Mouse (Mus musculus) adrenal gland (tissue): ENCODE data around the gene Thrsp.
"Not testable (repeated sequence)": the region's sequence is repeated elsewhere in the genome, so short reads cannot be mapped to it uniquely, and the experiment has no call there.

Experiments
- intact Hi-C: fragments of 180-260 bp; cut with DNase I; formaldehyde crosslinking; loops from one replicate; pipeline ENCODE4 v1.15.1; 2025
- long read RNA-seq, 2 experiments: library from polyadenylated mRNA; unstranded; transcript quantifications; one replicate each; pipeline ENCODE4 v2.0.0; 2020; ENCODE audit warnings: borderline replicate concordance in 1 of 2; ENCODE audit not compliant: insufficient replicate concordance in 1 of 2

Gene Thrsp
- long read RNA-seq, experiment 1, transcript Thrsp-201 (2 exons, 1,277 nt): major isoform, 172 of 181 reads
- long read RNA-seq, experiment 1, partial matches to known transcripts: 3 of 181 reads
- long read RNA-seq, experiment 1, other reads (novel, unspliced or antisense): 4 of 181 reads
- long read RNA-seq, experiment 2, transcript Thrsp-201 (2 exons, 1,277 nt): major isoform, 81 of 83 reads
- long read RNA-seq, experiment 2, partial matches to known transcripts: 0 of 83 reads
- long read RNA-seq, experiment 2, other reads (novel, unspliced or antisense): 0 of 83 reads

DNA sequence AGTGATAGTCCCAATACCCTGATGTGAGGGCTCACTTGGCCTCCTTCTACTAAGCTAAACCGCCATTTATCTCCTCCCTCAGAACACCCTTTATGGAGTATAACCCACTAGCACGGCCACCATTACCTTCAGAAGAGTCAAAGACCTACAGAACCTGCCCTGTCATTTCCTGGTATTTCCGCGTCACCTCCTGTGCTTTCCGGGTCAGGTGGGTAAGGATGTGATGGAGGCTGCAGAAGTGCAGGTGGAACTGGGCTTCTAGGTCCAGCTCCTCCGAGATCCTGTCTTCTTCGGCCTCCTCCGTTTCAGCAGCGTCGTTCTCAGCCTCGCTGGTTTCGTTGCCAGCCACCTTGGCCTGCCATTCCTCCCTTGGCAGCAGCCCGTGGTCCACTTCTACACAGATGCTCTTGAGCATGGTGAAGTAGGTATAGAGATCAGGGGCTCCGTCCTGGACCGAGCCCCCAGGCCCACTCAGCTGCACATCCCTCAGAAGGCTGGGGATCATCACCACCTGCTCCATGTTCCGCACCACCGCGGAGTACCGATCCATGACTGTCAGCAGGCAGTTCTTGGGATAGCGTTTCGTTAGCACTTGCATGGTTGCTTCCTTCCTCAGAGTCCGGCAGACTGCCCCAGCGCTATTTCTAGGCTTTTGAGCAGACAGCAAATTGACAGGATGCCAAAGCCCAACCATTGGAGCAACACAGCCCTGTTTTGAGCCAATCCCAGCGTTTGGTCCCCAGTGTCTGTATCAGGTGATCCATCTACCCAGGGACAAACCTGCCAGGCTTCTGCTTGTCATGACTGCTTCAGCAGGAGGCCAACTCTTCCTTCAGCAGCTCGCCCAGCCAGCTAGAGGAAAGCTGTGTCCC lies at the start of gene Thrsp:
TSS of gene Thrsp (minus strand) at position 825 of the 872 bp plus-strand sequence.
- intact Hi-C loops: no loop called here

DNA sequence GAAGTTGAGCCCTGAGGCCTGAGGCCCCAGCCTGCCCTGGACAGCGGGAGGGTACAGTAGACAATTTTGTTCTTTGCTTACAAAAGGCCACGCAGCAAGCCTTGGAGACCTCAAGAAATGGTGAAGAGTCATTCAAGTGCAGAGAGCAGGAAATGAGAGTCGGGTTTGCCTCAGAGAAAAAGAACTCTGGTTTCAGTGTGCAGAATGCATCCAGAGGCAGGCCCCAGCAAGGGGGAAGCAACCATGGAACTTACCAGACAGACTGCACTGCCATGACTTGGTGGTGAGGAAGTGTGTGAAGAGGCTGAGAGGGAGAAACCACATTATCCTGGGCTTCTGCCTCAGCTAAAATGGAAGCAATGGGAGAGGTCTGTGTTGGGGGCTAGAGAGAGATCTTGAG lies 38.0 kb upstream of the Thrsp start:
- intact Hi-C loops: no loop called here

DNA sequence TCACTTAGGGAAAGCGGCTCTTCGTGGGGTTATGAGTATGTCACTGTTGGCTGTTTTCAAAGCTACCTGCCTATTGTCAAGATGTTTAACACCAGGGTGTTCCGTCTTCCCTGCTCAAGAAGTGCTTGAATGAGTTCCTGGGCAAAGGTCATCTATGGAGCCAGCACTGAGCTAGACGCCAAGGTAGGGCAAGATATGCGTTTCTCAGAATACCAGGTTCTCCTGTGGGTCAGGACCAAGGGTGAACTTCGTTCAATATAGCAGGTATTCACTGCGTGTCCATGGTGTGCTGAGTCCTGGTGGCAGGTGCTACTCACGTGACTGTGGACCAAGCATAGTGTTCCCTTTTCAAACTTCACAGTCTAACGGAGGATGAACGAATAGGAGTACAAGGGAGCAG lies 37.3 kb upstream of the Thrsp start:
- intact Hi-C loops: no loop called here

DNA sequence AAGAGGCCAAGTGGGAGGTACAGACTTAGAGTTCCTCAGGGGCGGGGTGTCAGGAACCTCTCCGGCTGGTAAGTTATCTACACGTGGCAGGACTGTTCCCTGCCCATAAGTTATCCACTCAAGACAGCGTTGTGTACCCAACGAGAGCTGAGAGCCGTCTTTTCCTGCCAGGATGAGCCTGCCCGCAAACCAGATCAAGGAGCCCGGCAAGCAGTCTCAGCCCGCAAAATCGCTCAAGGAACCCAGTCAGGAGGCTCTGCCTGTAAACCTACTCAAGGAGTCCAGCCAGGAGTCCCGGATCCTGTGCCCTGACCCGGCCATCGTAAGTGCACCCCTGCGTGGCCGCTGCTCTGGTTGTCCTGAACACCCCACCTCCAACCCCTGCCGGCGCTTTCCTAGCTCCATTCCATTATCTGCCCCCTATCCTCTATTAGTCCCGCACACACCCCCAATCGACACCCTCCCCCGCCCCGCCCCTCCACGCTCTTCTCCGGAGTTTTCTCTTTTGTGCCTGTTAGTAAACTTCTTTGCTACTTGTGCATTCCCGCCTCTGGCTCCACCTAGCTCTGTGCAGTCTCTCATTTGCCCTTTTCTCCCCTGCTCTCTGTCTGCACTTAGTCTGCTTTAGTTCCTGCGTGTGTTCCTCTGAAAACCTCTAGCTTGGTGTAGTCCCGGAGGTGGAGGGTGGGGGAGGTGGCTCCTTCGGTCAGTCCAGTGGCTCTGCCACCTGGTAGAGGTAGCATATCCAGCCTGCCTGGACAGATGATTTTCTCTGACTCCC lies 35.8 kb upstream of the Thrsp start:
- intact Hi-C loops: no loop called here

DNA sequence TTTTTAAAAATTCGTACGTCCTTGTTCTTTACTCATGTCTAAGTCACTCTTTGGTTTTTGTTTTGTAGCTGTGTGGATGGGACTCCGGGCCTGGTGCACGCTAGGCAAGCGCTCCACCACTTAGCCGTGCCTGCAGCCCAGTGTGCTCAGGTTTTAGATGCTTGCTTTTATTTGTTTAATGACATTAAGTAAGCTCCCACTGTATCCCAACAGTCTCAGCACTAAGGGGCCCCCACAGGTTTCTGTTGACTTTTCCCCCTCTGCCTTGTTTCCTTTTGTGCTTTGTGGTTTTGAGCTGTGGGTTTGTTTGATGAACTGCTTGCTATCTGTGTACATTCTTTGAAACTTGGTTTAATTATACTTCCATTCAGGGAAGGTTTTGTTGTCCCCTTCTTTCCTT lies 34.7 kb upstream of the Thrsp start:
- intact Hi-C loops: no loop called here

DNA sequence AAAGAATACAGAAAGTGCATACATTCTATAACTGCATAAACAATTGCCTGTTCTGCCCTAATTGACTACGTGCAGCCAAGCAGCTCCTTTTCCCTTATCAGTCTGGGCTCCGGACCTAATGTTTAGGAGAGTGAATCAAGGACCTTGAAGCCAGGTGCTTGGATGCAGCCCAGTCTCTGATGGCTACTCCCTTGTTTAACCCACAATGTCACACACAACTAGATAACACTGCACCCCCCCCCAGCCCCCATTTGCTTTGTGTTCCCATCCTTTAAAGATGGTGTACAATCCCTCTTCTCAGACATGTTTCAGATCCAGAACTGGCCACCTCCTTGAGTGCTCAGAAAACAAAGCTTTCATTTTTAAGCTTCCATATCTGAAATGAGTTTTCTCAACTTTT lies 33.5 kb upstream of the Thrsp start, which contains the start of gene Kctd14:
TSS of gene Kctd14 (plus strand) at position 301 of the 400 bp plus-strand sequence.
- intact Hi-C loops: not testable (repeated sequence)

DNA sequence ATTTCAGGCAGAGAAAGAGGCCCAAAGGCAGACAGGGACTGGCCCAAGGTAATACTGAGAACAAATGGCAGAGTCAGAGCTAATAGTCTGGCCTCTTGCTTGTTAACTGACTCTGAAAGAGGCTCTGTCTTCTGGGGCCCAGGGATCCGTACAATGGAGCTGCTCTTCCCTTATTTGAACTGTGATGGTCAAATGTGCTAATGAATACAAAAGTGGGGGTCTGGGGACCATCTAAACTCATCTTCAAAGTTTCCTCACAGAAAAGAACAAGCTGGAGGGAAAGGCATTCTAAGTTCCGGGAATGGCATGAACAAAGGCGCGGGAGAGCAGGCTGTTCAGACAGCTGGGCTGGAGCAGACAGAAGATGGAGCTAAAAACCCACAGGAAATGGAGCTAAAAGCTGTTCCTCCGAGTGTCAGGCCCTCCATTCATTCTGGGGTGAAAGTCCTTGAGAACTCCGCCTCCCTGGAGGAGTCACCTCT lies 29.6 kb upstream of the Thrsp start:
- intact Hi-C loops: no loop called here

DNA sequence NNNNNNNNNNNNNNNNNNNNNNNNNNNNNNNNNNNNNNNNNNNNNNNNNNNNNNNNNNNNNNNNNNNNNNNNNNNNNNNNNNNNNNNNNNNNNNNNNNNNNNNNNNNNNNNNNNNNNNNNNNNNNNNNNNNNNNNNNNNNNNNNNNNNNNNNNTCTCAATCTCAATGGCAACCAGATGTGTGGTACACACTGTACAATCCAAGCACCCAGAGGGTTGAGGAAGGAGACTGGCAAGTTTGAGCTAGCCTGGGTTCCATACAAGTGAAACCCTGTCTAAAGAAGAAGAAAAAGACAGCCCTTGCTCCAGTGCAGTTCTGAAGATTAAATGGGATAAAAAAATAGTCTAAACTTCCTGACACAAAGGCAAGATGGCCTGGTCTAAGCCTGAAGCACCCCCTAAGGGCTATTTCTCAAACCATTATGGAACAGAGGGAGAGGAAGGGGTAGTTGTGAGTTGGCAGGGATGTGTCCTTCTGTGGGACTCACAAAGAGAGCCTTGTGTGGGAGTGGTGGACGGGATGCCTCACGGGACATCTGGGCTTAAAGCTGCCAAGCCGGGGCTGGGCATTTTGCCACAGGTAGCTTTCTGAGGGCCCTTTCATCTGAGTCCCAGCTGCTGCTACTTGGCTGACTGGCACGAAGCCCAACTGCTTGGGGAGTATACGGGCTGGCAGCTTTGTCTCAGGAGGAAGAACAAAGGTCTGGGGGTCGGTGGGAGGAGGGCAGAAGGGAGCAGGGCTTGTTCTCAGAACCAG lies 28.8 kb upstream of the Thrsp start:
- intact Hi-C loops: no loop called here

DNA sequence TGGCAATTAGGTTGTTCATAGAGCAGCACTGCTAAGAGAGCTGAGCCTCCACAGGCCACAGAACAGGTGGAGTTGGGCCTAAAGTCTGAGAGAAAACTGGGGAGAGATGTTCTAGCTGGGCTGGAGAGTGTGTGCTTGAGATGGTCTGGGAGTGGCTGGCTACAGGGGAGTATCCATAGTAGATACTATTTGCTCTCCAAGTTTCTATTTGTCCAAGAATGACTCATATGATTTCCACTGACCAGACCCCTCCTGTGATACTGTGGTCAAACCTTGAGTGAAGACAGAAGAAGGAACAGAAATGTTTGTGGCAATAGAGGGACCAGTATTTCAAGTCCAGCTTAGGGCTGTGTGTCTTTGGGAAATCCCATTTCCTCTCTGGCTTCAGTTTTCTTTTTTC lies 21.5 kb upstream of the Thrsp start:
- intact Hi-C loops: no loop called here

DNA sequence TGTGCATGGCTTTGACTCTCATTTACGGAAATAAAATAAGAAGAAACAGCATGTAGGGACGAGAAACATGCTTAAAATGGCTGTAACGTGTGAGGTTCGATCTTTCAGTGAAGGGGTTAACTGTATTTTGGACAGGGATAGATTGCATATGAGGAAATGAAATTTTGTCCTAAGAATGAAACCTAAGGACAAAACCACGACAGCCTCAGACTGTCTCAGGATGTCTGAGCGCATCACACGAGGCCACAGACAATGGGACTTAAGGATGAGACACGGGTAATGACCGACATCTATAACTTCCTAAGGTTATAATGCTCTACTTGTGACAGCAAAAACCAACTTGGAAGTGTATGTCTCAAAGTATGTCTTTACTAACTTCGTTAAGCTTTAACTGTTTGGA lies 17.0 kb upstream of the Thrsp start:
- intact Hi-C loops: no loop called here

DNA sequence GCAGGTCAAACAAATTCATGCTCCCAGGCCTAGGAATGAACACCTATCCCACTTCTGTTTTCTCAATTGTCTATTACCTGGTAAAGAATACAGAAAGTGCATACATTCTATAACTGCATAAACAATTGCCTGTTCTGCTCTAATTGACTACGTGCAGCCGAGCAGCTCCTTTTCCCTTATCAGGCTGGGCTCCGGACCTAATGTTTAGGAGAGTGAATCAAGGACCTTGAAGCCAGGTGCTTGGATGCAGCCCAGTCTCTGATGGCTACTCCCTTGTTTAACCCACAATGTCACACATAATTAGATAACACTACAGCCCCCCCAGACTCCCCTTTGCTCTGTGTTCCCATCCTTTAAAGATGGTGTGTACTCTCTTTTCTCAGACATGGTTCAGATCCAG lies 16.0 kb upstream of the Thrsp start:
- intact Hi-C loops: not testable (repeated sequence)

DNA sequence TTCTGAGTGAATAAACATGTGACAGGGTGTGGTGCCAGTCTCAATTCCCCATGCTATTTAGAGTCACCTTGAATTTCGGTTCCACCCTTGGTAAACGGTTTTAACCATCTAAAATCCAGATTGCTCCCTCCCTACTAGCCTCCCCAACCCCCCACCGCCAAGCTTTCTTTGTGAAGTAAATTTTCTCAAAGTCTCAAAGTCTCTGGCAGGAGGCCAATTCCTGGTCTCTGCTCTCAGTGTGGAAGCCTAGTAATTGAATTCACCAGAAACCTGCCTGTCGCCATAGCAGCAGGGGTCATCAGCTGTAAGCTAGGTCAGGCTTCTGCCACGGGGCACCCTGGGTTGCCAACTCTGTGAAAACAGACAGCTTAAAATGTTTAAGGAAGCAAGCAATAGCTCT lies 12.2 kb upstream of the Thrsp start:
- intact Hi-C loops: loop anchor here (5.0 to 10.0 kb wide), 3 partner anchors 53 to 248 kb away; partner anchors contain the start of gene Ints4

DNA sequence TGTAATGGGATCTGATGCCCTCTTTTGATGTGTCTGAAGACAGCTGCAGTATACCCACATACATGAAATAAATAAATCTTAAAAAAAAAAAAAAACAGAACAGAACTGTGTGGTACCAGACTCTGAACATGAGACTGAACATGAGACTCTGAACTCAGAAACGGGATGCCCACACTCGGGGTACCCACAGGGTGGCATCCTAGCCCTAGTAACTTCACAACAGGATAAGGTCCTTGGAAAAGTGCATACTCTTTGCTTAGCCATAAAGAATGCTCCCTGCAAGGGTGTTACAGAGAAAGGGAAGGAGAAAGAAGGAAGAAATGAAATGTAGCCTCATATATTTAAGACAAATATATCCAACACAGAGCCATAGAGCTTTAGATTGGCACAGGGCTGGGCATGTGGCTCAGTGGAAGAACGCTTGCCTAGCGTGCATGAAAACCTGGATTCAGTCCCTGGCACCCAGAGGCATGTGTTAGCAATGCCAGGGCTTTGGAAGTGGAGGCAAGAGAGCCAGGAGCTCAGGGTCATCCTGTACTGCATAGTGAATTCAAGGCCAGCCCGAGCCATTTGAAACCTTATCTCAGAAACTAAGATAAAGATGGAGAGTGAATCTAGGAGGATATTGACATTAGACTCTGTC lies 10.4 kb upstream of the Thrsp start:
- intact Hi-C loops: loop anchor here (5.0 to 10.0 kb wide), 3 partner anchors 54 to 249 kb away; partner anchors contain the start of gene Ints4

DNA sequence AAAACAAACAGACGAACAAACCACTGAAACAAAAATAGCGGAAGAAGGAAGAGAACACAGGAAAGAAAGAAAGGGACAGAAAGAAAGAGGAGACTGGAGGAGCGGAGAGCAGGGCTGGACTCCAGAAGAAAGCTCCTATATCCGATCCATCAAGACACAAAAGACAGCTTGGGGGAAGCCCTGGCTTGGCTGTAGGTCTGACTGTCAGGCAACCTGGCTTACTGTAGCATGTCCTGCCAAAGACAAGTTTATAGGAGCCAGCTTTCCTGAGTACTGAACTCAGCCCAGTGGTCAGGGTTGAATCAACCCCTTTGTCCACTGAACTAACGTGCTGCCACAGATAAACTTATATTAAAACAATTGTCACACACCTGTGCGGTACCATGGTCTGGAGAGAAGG lies 9.8 kb upstream of the Thrsp start:
- intact Hi-C loops: loop anchor here (5.0 to 10.0 kb wide), 3 partner anchors 55 to 250 kb away; partner anchors contain the start of gene Ints4

DNA sequence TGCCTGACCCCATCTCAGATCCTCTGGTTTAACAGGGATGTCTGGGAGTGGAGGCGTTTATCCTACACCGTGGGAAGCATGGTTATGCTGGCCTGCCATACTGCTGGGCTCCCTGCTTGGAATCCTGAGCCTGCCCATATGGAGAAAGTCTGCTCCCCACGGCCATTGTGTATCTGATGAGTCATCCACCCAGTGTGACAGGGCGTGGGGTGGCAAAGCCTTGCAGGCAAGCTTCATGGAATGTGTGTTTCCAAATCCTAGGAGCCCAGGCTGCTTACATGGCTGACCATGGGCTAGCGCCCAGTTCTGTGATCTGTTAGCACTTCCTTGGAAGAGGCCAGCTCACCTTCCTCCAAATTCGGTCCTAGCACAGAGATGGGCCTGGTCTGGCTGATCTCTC lies 9.0 kb upstream of the Thrsp start:
- intact Hi-C loops: loop anchor here (5.0 to 10.0 kb wide), 3 partner anchors 56 to 251 kb away; partner anchors contain the start of gene Ints4

DNA sequence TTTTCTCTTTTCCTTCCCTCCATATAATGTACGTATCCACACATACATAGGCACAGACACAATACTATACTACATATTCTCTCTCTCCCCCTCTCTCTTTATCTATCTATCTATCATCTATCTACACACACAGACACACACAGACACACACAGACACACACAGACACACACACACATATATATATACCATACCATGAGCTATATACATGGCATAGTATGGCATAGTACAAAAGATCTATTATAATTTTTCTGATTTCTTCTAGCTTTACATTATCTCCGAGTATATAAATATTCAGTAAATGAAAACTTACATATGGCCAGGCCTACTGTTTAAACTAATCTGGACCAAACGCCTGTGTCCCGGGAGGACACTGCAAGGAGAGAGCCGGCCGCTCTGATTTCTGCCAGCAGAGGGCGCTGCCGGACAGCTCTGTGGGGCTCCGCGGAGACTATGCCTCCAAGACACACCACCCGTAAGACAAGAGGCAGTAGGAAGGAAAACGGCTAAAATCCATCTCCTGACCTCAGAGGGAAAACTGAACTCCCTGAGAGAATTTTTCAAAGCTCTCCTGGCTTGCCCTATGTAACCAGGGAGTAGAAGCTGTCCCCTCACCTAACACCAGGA lies 7.2 kb upstream of the Thrsp start:
- intact Hi-C loops: loop anchor here (5.0 to 10.0 kb wide), 3 partner anchors 58 to 253 kb away; partner anchors contain the start of gene Ints4

DNA sequence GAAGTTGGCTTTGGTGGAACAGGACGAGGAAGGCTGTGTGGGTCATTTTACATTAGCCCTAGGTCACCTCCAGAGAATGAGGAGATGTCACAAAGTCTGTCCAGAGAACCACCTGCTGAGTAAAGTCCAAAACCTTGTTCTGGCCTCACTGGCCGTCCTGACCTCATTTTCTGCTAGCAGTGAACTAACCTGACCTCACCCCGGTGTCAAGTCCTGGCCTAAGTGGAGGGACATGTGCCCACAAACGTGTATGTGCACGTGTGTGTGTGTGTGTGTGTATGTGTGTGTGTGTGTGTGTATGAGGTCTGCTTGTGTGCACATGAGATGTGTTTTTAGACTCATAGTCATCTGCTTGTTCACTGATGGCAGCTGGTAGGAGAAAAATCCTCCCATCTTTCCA lies 6.2 kb upstream of the Thrsp start:
- intact Hi-C loops: loop anchor here (10.0 kb wide), 1 partner anchor 161 kb away; no protein-coding TSS in a partner anchor

DNA sequence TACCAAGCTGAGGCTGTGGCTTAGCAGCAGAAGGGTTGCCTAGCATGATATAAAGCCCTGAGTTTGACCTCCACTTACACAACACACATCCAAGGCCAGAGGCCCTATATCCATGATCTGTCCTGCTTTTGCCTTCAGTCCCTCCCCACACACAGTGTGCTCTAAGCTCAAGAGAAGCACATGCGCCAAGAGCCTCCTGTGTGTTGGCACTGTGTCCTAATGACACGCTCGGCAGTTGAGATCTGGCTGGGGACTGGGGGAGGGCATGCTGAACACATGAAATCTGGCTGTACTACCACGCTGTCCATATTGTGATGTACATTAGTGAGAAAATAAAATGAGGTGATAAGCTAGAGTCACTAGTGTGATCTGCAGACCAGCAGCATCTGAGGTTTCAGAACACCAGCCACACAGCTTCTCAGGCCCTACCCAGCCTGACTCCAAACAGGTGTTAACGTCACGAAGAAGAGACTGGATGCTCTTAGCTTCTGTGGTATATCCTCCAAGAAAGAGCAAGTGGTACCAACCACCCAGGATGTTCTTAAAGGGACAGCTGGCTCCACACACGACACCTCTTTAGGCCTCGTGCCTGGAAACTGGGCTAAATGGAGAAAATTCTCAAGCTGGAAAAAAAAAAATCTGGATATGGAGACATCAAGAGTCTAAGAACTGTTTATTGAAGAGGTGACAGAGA lies 3.6 kb upstream of the Thrsp start:
- intact Hi-C loops: loop anchor here (10.0 kb wide), 1 partner anchor 164 kb away; no protein-coding TSS in a partner anchor

DNA sequence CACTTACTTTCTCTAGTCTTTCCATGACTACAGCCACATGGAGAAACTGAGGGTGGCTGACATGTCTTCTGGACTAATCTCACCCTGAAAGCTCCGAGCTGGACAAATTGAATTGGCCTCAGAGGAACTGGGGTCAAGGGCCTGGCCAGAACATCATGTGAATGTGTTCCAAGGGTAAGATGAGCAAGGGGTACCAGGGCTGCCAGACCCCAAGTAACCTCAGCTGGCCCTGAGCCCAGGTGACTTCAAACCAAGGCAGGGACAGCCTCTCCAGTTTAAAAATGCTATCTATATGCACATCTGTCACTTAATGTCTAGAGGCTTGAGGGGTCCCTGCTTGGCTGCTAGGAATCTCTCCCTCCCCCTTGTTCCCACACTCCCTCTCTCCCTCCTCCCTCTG lies 2.9 kb upstream of the Thrsp start:
- intact Hi-C loops: loop anchor here (10.0 kb wide), 1 partner anchor 164 kb away; no protein-coding TSS in a partner anchor
